Mouse (Mus musculus) embryo, embryonic 11 days (tissue): ENCODE data around the gene S100b.

ENCODE experiments used
- DNase-seq: peaks from one replicate; pipeline ENCODE4 v3.0.0-alpha.2; 2015

The S100b gene

DNA sequence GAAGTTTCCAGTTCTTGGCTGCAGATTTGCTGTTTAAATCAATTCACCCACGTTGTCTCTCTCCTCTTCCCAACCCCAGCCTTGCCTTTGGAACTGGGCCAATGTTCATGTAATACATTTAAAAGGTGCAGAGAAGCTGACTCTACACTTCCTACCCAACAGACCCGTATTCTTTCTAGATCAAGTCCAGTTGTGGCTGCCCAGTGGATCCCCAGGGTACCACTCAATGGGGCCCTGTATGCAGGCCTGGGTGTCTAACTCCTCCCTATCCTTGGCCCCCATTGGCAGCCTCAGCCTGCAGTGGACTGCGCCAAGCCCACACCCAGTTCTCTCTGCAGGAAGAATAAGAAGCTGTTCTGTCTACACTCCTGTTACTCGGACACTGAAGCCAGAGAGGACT, at the start of gene S100b:
Gene S100b, plus strand, starts transcription at position 318 of the 400 bp plus-strand sequence.
- no peak for DNase-seq

DNA sequence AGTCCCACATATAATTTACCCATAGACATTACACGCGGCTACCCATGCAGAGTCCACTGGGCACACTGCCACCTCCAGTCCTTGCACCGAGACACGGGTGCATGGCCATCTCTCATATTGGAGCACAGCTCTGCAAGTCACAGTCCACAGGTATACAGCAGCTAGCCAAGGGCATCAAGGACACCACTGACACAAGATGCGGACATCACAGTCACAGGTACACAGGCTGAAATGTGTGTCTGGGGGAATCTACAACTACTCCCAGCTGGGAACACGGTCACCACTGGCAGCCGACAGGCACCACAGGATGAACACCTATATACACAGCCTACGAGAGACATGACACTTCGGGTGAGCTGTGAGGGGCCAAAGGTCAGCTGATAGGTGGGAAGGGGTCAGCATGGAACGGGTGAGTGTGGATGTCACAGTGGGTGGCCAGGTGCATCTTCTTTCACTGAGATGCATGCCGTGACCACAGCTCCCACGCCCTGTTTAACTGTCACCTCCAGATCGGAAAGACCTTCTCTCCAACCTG, 46.3 kb upstream of the S100b start:
- DNase-seq = no peak

DNA sequence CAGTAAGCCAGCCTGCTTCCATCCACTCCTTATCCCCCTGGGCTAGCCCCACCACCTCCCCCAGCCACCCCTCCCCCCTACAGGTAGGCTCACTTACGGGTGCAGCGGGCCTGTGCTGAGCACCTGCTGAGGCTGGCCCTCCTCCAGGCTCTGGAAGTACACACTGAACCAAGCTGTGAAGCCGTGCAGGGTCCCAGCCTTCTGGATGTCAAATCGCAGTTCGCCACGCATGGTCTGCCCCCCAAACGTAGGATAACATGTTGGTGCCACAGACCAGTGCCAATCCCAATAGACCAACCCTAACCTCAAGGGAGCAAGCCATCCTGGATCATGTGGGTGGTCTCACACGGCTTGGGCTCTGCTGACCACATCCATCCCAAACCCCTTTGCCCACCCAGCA, 44.4 kb upstream of the S100b start:
- DNase-seq = no peak

DNA sequence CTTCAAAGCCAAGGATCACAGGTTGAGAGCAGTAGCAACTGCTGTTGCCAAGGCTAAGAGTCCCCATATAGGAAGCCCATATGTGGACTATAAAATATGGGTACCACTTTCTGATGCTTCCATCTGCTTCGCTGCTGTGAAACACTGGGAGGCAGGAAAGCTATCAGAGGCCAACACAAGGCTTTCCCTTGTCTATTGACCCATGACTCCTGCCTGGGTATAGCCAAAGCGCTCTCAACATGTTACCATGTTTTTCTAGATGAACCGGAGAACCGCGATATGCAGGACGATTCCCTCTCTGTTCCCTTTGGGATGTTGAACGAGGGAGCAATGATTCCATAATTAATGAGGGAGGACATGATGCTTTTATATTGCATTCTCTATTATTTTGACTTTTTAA, 42.8 kb upstream of the S100b start:
- no peak for DNase-seq

DNA sequence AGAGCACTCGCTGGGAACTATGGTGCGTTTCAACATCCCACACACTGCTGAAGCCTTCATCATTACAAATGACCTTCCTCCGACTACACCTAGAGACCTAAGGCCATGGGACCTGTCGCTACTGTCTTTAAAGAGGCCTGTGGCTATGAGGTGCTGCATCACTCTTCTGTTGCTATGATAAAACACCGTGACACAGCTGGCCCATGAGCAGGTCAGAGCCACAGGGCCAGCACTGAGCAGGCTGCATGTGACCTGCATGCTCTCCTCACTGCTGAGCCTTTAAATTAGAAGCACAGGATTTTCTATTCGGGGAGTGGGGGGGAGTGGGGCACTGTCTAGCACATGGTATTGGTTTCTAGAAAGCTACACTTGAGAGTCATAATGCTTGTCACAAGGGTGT, 41.5 kb upstream of the S100b start:
- DNase-seq = no peak

DNA sequence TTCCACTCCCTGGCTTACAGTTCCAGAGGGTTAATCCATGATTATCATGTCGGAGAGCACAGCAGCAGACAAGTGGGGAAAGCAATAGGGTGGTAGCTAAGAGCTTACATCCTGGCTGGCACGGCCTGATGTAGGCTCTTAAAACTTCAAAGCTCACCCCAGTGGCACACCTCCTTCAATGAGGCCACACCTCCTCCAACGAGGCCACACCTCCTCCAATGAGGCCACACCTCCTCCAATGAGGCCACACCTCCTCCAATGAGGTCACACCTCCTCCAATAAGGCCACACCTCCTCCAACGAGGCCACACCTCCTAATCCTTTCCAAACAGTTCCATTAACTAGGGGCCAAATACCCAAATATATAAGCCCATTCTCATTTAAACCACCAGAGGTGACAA, 39.5 kb upstream of the S100b start:
- DNase-seq = no peak

DNA sequence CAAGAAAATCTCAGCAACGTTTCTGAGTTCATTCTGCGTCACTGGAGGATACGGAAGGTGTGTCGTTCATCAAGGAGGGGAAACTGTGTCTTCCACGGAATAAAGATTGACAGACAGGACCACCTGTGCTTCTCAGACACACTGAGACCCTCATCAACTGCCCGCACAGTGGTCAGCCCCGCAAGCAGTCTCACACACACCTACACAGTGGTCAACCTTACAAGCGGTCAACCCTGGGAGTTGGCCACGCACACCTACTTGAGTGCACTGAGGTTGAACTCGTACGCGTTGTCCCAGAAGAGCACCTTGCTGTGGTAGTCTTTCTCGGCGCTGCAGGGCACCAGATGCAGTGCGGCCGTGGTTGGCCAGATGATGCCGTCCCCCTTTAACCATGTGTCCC, 36.6 kb upstream of the S100b start:
- DNase-seq = no peak

DNA sequence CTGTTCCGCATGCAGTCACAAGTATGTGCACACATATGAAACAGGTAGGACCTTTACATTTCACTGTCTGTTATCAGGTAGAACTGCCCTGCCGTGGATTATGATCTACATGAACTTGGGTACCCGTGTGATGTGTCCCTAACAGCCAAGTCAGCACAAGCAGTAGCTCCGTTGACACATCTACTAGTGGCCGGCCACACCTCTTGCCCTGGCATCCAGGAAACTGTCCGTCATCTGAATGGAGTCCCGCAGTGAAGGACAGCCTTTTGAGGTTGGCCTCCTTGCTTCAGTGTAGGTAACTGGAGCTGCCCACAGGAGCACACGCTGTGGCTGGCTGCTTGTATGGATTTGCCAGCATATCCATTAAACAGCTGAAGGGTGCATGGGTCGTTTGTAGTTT, 35.4 kb upstream of the S100b start:
- no peak for DNase-seq

DNA sequence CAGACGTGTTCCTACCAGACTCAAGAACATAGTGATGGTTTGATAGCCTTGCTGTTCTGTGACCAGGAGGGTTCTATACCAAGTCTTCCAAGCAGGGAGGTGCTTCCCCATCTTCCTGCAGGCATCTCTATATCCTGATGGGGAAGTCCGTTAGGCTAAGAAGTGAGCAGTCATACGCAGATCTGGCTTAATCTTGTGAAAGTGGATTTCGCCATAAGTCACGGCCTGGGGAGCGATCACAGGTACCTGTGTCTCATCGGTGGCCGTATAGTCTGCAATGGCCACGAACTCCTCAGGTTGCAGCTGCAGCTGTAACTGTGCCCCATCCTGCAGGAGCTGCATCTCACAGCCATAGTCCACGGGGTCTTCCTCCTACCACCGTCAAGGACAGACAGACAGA, 27.7 kb upstream of the S100b start:
- no peak for DNase-seq

DNA sequence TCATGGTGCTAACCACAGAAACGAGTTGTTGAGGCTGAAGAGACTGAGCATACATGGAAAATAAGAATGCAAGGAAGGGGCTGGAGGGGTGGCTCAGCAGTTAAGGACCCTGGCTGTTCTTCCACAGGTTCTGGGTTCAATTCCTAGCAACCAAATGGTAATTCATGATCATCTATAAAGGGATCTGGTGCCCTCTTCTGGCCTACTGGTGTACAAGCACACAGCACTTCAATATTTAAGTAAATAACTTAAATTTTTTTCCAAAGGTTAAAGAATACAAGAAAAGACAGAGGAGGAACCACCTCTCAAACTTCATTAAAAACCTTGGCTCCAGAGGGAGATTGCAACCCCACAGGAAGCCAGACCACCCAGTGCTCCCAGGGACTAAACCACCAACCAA, 24.0 kb upstream of the S100b start:
- no peak for DNase-seq

DNA sequence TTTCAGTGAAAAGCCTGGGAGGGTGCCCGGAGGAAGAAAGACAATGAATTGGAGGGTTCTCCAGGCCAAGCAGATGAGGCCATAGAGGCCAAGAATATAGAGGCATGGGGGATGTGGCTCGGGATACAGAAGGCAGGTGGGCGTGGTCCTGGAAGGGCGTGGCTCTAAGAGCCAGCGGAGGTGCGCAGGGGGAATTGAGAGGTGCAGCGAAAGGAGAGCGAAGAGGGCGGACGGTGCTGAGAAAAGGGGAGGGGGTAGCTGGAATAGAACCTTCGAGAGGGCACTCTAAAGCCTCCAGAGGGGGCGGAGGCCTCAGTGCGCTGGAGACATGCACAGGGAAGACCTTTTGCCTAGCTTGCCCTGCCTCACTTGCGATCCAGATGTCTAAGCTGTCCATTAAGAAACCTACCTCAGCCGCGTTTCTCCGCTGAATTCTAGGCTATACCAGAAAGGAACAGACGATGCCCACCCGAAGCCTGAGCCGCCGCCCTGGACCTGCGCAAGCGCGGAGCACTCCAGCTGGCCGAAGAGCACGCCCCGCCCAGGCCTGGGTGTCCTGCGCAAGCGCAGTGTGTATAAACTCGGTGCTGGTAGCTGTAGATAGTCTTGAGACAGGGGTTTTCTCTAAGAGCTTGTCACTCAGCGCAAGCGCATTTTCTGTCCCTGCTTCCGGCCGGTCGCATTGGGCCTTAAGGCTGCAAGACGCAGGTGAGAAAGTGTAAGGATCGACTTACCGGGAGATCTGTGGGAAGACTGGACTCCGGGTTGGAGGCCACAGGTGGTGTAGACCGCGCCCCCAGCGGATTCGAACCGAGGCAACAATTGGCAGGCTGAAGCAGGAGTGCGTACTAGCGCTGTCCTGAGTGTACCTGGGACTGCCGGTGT, 16.1 kb upstream of the S100b start, which contains the start of gene Prmt2:
Gene Prmt2, minus strand, starts transcription at position 525 of the 885 bp plus-strand sequence.
- DNase-seq = peak; percentile 96

DNA sequence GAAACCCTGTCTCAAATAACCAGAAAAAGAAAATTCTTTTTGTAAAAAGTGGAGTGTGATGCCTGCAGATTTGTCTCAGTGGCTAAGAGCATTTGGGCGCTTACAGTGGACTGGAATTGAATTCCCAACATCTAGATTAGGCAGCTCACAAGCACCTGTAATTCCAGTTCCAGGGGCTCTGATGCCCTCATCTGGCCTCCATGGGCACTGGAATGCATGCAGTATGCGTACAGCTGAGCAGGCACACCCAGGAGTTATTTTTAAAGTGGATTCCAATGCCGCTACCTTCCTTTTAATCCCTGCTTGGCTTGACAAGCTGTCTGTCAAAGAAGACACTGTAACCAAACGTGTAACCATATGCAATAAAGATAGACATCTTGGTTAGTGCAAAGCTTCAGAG, 14.3 kb upstream of the S100b start:
- DNase-seq = no peak

DNA sequence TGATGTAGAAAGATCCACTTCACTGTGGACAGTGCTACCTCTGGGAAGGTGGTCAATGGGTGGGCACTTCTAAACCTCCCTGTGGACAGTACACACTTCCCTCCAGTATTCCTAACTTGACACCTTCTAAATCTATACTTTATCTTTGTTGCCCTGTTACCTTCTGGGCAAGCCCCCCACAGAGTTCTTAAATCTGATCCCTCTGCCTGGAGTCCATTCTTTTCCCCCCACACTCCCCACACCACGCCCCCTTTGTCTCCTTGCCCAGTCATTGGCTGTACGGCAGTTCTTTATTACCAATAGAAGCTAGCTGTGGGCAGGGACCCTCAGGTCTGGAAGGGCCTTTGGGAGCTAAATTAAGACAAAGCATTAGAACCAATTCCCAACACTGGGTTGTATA, 8.5 kb upstream of the S100b start:
- DNase-seq = no peak

DNA sequence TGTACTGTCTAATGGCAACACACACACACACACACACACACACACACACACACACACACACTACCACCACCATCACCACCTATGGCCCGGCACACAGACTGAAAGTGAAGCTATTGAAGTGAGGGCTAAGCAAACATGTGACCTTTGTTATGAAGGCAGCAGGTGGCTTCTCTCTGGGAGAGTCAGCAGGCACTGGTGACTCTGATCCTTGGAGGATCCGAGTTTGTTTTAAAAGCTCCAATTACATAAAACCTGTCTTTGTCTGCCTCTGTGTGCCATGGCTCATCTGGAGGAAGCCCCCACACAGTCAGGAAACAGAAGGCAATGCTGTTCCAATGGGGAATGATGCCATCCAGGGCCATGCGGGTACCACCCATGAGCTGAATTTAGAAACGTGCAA, 7.1 kb upstream of the S100b start:
- peak; percentile 21 for DNase-seq

DNA sequence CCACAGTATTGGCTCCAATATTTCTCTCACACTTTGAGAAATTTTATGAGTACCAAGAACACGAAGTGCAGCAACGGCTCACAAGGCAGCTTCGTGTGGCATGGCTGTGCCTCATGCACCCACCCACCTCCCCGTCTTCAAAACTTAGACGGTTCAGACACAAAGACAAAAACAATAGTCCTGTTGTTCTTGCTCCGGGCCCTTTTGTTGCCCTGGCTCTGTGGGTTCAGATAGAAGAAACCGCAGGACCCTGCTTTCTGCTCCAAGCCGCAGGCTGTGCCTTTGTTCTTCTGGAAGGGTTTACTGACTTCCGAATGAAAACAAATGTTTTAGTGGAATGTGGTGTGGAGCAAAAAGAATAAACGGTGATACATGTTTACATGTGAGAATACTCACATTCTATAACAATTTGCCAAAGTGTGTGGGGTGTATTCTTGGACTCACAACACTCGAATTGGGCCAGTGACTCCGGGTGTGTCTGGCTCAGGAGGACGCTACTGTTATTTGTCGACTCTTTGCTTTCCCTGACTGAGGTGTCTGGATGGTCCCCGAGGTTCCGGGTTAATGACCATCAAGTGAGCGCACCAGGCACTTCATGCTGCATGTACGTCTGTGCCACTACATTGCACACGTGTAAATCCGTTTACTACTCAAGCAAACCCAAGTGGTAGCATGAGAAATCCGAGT, 5.5 kb upstream of the S100b start:
- peak; percentile 18 for DNase-seq

DNA sequence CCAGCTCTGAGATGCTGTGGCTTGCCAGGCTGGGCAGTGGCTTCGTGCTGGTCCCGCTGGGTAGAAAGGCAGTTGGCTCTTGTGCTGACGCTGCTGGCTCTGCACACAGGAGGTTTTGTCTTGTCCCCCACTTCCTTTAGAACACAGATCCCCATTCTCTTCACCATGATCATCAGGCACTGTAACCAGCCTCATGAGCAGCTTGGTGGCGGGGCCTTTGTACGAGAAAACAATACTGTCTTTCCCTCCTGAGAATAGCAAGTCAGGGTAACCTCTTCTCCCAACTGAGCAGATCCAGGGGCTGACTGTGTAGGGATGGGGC, 5.0 kb upstream of the S100b start:
- DNase-seq = no peak

DNA sequence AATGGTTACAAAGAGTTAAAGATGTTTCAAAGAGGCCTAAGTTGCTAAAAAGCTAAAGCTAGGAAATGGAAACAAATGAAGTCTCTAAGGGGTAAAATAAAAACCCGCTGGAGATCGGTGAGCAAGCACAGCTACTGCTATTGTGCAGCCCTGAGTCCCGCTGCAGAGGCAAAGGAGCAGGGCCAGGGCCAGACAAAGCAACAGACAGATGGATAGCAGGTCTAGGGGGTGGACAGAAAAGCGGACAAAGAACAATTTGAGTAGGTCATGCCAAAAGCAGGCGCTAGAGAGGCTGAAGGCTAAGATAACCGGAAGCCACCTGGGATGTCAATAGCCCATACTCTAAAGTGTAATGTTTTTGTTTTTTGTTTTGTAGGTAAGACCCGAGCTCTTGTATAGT, 2.8 kb upstream of the S100b start:
- no peak for DNase-seq

DNA sequence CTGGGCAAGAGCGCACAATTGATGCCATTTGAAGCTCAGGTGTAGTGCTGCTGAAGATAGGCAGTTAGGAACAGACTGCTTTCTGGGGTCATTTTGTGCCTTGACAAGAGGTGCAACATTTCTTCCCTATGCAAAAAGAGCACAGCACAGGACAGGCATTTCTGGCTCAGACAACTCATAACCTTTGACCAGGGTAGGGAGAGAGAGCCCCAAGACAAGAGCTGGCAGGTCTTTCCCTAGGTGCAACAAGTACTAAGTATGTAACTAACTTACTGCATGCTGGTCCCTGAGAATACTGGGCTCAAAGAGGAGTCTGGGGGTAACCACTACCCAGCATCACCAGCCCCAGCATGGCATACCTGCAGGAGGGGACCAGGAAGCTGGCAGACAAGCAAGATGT, 574 bp upstream of the S100b start:
- DNase-seq = no peak

DNA sequence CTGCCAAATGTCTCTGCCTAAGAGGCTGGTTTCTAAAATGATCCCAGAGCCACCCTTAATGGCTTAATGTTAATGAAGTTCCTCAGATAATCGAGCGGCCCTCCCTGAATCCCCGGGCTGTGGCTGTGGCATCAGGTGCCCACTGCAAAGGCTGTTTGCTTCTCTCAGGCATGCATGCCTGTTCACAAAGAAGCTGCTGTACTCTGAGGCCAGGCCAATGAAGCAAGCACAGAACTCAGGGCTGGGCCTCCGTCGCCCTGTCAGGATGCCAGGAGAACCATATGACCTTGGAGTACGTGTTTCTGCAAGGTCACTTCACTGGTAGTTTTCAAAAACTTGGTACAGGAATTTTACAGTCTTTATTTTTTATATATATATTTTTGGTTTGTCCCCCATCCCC, 2.0 kb downstream of the S100b start:
- DNase-seq = no peak

DNA sequence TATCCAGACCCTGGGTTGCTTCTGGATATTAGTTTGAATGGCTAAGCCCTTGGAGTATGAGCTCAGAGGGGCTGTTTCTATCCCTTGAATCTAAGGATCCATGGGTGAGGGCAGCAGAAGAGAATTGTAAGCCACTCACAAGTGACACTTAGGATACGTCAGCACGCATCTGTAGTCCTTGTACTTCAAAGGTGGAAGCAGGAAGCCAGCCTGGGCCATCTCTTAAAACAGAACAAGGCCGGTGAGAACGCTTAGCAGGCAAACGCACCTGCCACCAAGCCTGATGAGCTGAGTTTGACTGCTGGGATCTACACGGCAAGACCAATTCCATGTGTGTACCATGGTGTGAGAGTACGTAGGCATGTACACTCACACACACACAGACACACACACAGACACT, 3.6 kb downstream of the S100b start:
- no peak for DNase-seq

DNA sequence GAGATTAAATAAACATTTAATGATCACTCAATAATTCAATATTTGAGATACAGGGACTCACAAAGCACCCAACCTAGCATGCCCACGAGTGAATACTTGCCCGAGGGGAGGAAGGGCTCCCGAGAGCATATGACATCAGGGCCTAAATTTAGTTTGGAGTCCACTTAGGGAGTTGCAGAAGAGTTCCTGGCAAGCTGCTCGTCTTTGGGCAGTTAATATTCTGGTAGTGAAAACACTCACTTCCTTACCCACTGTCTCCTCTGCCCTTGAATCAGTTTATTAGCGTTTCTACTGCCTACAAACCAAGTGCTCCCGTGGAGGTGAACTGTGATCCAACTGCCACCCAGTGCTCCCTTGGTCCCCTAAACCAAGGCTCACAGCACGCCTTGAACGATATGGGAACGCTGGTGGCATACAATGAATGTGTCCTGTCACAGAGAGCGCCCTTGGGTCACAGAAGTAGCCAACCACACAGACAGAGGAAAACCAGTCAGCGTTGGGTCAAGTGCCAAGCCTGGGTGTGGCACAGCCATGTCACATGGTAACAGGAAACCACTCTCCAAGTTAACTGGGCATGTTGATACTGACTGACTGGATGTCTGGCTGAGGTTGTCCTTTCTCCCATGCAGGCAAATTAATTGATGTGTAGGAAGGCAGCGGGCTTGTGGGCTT, 4.2 kb downstream of the S100b start:
- DNase-seq = no peak

DNA sequence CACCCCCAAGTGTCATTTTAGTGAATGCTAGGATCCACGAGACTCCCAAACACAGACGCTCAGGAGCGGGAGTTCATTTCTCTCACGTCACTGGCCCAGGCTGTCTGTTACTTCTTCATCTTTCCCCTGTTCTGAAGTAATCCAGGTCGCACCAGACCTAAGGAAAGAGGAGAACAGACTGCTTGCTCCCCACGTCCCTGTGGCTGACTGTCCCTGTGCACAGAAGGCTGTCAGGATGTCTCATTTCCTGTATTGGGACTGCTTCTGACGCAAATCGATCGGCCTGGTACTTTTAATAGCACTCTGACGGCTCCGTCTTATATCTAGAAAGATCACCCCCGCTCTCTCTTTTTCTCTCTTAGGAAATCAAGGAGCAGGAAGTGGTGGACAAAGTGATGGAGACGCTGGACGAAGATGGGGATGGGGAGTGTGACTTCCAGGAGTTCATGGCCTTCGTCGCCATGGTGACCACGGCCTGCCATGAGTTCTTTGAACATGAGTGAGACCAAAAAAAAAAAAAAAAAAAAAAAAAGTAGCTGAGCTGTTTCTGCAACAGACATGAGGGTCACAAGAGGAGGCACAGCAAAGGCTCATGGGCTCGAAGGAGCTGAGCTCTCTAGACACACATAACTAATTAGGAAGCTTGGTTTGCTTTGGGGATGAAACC, 6.0 kb downstream of the S100b start:
- peak; percentile 54 for DNase-seq

DNA sequence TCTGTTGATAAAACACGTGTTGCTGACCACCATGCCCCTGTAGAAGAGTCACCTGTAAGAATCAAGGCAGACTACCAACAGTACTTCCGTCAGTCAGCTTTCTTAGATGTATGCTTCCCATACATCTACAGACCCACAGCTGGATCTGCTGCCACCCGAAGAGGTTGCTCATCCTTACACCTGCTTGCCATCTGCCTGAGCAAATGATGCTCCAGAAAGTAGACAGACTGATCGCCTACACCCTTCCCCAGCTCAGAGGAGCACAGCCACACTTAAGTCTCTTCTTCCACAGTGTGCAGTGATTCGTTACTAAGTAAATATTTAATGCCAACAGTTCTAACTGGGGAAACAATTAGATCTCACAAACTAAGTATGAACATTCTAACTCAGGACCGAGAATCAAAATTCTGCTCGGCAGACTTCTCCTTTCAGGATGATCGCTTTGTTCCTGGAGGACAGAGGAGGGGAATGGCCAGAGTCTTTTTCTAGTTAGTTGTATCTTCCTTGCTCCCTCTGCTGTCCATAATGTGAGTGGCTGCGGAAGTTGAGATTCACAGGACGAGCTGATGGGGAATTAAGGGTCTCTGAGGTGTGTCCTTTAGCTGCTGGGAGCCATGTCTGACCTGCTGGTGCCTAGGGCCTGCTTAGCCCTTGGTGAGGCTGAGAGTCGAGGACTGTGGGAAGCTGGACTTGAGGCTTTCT, 6.9 kb downstream of the S100b start:
- DNase-seq = peak; percentile 53
